Mouse (Mus musculus) heart, adult 9 months (tissue): ENCODE measurements around the gene Wdr44.
"Not testable (repeated sequence)": the region's sequence is repeated elsewhere in the genome, so short reads cannot be mapped to it uniquely, and the experiment has no call there.

Source experiments
- DNase-seq, 2 experiments: peaks; one replicate each; pipeline ENCODE4 v3.0.0; 2022; ENCODE audit warnings: low spot score in 2 of 2

Gene Wdr44

GRCm38 (mm10) chrX:23692722-23693442 lies at the start of gene Wdr44:
Wdr44 (plus strand) TSS chrX:23693051.
- DNase-seq = peak; percentile 95 to 97

- no peak for DNase-seq
Measured at GRCm38 (mm10) chrX:23648371-23648770, 44.5 kb upstream of the Wdr44 start.

- no peak for DNase-seq
Measured at GRCm38 (mm10) chrX:23662216-23662615, 30.6 kb upstream of the Wdr44 start.

DNA sequence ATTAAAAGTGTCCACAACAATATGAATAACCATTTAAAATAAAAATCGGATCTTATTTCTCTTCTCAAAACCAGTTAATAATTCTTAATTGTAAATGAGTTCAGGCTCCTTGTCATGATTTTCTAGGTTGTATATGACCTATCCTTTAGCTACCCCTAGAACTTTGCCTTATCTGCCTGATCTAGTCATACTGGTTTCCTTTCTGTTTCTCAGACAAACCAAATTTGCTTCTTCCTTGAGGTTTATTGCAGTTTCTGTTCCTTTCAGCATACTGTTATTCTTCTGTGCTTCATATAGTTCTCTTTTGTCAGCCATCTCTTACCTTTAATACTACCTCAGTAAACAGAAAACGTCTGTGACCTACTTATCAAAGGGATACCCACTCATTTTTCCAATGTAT lies 19.7 kb upstream of the Wdr44 start:
- DNase-seq = no peak

DNA sequence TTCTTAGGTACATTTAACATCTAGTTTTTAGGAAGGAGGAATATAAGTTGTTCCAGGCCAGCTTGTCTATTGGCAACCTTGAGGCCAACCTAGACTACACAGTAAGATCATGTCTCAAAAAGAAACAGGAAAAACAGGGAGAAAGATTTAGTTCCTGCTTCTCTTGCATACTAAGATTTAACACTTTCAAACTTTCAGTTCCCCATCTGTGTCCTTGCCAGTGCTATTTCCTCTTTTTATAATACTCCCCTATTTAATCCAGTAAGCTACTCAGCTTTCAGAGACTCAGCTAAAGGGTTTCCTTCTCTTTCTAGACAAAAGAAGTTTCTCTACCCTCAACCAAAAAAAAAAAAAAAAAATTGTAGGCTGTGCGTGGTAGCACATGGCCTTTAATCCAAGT lies 17.4 kb upstream of the Wdr44 start:
- peak in 1 of 2 experiments; percentile 15 for DNase-seq

DNA sequence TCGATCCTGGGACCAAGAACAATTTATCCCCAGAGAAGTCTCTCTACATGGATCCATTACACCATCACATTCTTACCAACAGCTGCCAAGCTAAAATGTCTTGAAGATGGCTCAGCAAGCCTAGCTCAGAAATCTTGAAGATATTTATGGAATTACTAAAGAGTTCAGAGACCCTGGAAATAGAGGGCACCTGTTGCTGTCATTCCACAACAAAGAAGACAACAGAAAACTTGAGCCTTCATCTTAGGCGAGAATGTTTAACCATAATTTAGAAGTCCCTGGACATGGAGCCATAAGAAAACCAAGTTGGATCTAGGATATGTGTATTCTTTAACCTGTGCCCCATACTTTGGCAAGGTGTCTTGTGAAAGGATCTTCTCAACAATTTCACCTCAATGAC lies 16.3 kb upstream of the Wdr44 start:
- no peak for DNase-seq

DNA sequence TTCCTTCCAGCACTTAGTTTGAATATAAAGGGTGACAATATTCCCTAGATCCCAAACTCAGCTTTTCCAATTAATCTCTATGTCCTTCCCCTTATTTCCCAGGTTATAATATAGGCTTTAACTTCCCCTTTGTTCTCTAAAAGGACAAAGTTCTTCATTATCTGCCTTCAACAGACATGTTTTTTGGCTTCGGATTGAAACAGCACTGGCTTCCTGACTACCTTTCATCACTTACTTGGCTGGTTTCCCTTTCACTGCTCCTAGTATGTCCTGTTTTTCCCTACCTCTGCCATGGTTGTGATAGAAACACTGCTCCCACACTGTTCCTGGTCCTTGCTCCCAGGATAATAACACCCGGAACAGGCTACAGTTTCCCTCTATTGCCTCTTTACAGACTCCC lies 15.3 kb upstream of the Wdr44 start:
- DNase-seq = peak in 1 of 2 experiments; percentile 6

- no peak for DNase-seq
Measured at GRCm38 (mm10) chrX:23692336-23692721, 522 bp upstream of the Wdr44 start.

- DNase-seq = no peak
Measured at GRCm38 (mm10) chrX:23693443-23694400, 871 bp downstream of the Wdr44 start.

DNA sequence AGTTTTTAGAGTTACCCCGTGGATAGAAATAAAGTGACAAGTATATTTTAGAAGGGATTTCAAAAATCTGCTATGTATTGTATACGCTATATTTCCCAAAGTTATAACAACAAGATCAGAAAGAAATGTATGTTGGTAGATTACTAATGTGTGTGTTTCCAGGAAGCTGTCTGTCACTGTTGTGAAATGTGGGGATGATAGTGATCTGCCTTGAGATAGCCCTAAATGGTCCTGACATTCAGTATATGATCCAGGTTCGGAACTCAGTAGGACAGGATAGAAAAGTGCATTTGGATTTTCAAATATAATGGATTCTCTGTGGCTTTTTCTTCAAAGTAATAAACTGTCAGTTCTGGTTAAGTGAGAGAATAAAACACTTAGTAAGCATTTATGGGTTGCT lies 1.7 kb downstream of the Wdr44 start:
- DNase-seq = no peak

DNA sequence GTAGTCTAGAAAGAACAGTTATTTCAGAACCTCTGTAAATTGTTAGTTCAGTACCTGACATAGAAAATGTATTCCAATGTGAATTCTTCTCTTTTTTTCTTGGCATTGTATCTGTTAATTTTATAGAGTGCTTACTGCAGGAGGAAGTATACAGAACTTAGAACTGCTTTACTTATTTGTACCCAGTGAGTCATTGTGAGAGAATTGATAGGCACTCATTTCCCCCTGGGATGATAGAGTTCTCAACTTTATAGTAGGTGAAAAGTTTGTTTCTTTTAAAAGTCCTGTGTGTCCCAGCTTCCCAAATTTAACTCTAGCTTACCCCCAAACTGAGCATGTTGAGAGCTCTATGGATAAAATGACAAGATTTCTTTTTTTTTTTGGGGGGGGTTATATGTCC lies 2.3 kb downstream of the Wdr44 start:
- DNase-seq = no peak

DNA sequence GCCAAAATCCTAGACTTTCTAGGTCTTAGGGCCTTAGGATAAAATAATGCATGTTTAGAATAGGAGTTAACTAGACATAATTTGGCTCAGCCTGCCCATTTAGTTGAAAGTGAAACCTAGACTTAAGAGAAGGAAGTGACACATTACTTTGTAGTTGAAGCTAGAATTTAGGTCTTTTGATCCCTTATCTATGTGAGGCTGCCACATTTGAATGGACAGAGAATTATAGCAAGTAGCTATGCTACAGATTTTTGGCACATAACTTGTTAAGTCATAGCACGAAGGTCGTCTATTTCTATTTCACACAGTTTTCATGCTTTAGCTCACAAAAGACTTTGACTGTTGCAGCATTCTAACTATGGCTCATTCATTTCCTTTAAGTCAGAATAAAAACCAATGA lies 4.5 kb downstream of the Wdr44 start:
- no peak for DNase-seq

DNA sequence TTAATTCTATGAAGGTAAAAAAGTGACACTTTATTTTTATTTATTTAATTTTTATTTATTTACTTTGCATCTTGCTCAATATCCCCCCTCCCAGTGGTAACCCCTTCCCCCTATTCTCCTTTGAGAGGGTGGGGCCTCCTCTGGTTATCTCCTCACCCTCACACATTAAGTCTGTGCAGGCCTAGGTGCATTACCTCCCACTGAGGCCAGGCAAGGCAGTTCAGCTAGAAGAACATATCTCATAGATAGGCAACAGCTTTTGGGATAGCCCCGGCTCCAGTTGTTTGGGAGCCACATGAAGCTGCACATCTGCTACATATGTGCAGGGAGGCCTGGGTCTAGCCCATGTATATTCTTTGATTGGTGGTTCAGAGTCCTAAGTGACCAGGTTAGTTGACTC lies 6.2 kb downstream of the Wdr44 start:
- no peak for DNase-seq

- no peak for DNase-seq
Measured at GRCm38 (mm10) chrX:23717247-23717646, 24.4 kb downstream of the Wdr44 start.

GRCm38 (mm10) chrX:23727463-23727862 lies 34.6 kb downstream of the Wdr44 start:
- no peak for DNase-seq

GRCm38 (mm10) chrX:23754671-23755070 lies 61.8 kb downstream of the Wdr44 start:
- DNase-seq = no peak

DNA sequence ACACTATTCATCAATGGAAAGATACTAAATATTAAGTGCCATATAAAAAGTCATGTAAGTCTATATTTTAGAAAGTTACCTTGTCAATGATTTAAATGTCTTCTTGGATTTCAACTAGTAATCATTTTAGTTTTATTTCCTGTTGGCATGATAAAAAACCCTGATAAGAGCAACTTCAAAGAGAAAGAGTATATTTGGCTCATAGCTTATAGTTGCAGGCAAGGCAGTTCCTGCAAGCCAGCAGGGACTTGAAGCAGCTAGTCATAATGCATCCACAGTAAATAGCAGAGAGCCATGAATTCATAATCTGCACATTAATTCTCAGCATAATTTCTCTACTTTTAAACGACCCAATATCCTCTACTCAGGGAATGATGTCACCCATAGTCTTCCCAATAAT lies 75.0 kb downstream of the Wdr44 start:
- DNase-seq = no peak

DNA sequence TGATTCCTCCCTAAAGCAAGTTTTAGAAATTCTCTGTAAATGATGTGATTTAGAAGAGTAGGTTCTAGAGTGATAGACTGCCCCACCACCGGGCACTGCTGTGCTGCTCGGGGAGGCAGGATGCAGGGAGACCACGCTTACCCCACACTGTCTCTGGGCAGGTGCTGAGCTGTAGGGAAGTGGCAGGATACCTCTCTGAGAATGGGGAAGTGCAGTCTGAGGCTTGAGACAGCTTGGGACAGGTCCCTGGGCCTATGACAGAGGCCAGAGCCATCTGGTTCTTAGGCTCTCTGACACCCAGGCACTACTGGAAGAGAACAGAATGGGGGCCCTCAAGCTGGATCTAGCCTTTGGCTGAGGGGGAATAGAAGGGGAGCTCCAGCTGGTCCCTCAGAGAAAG lies 114.3 kb downstream of the Wdr44 start:
- no peak for DNase-seq

DNA sequence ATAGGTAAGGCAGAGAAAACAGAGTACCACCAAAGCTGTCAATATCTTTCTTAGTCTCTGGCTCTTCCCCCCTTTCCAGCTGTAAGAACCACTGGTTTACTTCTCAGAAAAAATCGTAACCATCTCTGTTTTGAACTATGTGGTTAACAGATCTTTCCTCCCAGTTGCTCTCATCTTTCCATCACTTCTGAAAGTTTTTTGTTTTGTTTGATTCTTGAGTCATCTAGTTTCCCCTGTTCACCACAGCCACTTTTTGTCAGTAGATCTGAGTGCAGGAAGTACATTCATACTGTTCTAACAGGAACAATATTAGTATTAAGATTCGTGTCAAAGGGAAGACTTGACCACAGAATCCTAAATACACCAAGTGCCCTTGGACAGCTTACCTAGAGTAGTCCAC lies 117.5 kb downstream of the Wdr44 start:
- DNase-seq = no peak

GRCm38 (mm10) chrX:23813287-23813686 lies 120.4 kb downstream of the Wdr44 start:
- not testable (repeated sequence) for DNase-seq

DNA sequence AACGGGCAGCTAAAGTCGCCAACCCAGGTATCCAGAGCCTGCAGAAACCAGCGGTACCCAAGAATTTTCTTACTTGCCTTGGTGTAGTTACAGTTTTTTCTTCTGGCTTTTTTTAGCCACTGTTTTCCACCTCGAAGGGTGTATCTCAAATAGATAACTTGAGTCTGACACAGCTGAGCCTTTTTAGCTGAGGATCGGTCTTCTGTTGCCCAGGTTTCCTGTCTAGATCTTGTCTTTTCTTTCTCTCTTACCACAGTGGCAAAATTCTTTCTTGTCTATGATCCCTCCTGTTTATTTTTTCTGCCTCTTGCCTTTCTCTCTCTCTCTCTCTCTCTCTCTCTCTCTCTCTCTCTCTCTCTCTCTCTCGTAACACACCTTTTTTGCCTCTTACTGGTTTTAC lies 130.0 kb downstream of the Wdr44 start:
- DNase-seq = not testable (repeated sequence)

- peak; percentile 8 to 26 for DNase-seq
Measured at GRCm38 (mm10) chrX:23823398-23824023, 130.7 kb downstream of the Wdr44 start.
